8 mouse cellular contexts compared by ENCODE assay signal in the genomic region with DNA sequence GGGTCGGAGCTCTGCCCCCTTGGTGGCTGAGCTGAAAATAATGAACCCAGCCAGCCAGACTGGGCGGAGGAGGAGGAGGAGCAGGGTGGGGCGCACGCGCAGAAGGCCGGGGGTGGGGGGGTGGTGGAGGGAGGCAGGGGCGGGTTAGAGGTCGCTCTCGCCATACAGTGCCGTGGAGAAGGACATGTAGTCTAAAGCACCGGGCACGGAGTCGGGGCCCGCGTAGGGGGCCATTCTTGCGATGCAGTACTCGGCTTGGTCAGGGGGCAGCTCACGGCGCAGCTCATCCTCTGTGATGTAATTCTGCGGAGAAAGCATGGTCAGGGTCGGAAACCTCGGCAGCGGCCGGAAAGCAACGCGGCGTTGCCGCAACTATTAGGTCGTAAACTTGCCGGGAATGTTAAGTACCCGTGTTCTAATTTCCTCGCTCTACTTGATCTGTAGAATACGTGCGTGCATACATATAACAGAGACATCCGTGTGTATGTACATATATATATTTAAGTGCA. TPM values are rescaled to one million over a fixed set of nuclear protein-coding genes. Genes with fewer than 3 reads are reported as not detected.
DNase-seq lines count a peak whose midpoint lies in the region; ATAC-seq and TF ChIP-seq lines count a peak whose summit lies in the region.

No protein-coding gene starts in this region.

- H3K4me1 ChIP-seq in G1E (ENCODE audit: insufficient read depth, low read depth, low read length), result peaks cover 4% of the 10 kb centered on the region
- H3K4me1 ChIP-seq in hindbrain, embryonic 13.5 days (replicated peaks), result peaks cover 4% of the 10 kb centered on the region; the same call in 1 of the 2 replicates

- DNase-seq in G1E (ENCODE audit: low spot score), result peak; percentile 78
- DNase-seq in cerebellum, adult 9-10 months, result peak; percentile 95
- DNase-seq in frontal cortex, postnatal 14 days (ENCODE audit: low spot score in 2 of 2), result peak; percentile 67 to 73
- peak; percentile 86 for DNase-seq in layer of hippocampus, postnatal 14 days (ENCODE audit: low spot score in 2 of 2)
- DNase-seq in lung, postnatal 10 days, result peak; percentile 91
- DNase-seq in ovary, postnatal 36 days (ENCODE audit: low spot score), result peak; percentile 85
- peak; percentile 77 for DNase-seq in thymus, postnatal 14 days

- peak overlapping the region; percentile 70 for H3K9ac ChIP-seq in hindbrain, embryonic 13.5 days

- no peaks in the 10 kb centered on the region for H3K36me3 ChIP-seq in G1E (replicated peaks)
- H3K36me3 ChIP-seq in hindbrain, embryonic 13.5 days, result peaks cover 30% of the 10 kb centered on the region

- no peak for TF ChIP-seq CTCF in G1E (IDR thresholded peaks at IDR 0.05; ENCODE audit: low read depth, low read length)

- no peaks in the 10 kb centered on the region for H3K9me3 ChIP-seq in G1E (replicated peaks)
- H3K9me3 ChIP-seq in hindbrain, embryonic 13.5 days, result no peaks in the 10 kb centered on the region

- WGBS in hindbrain, embryonic 13.5 days, result 18% methylated on average over 35 of the region's 35 CpGs

- H3K27ac ChIP-seq in hindbrain, embryonic 13.5 days, result peak overlapping the region; percentile 91

- peaks cover 38% of the 10 kb centered on the region for H3K27me3 ChIP-seq in G1E (ENCODE audit: insufficient read depth, low read length)
- no peaks in the 10 kb centered on the region for H3K27me3 ChIP-seq in hindbrain, embryonic 13.5 days

- H3K4me3 ChIP-seq in G1E (ENCODE audit: low read depth, low read length), result peak overlapping the region; percentile 70
- H3K4me3 ChIP-seq in hindbrain, embryonic 13.5 days, result peak overlapping the region; percentile 56

- ATAC-seq in G1E (ENCODE audit: extremely low read depth, insufficient number of reproducible peaks, low FRiP score, poor library complexity, severe bottlenecking), result no peak; the same call in 1 of the 2 replicates
- ATAC-seq in hindbrain, embryonic 13.5 days (ENCODE audit: low FRiP score), result peak; percentile 88

- peak overlapping the region; percentile 45 for H3K4me2 ChIP-seq in hindbrain, embryonic 13.5 days

RNA-seq across cellular contexts. Expression of a gene that starts 55.4 kb away (rescaled TPM):
- total RNA-seq in G1E (2014; fragmentation: Nextera tagmentation) (281 and 283 TPM in 2 replicates), G1E (2017) (31.4 and 40.3 TPM in 2 replicates)
- polyA plus RNA-seq in G1E (2012), result 357 and 385 TPM in 2 replicates
- polyA plus RNA-seq in hindbrain, embryonic 13.5 days (2015; fragmentation: Nextera tagmentation; extraction: Ambion mirVana), result 44.6 and 53.1 TPM in 2 replicates
- total RNA-seq in layer of hippocampus, postnatal 14 days (2021), result 10 to 100 TPM; 48.3 to 50.3 TPM
